Mouse (Mus musculus) kidney, adult 8-10 months (tissue): ENCODE measurements at regions not wholly inside any gene's neighbourhood (a gene's known extent, or its start where the extent isn't known, plus 50 kb on each side); places are given as distances from the start of the nearest gene placed in this dataset.

Experiments
- DNase-seq, 2 experiments: peaks; one replicate each; pipeline ENCODE4 v3.0.0; 2022

GRCm38 (mm10) chr14:100607109-100607508 is 322.6 kb upstream of the Klf12 start:
- DNase-seq: no peak

GRCm38 (mm10) chr14:100600886-100601451 is 316.5 kb upstream of the Klf12 start:
- DNase-seq: no peak

GRCm38 (mm10) chr14:100570026-100570425 is 285.5 kb upstream of the Klf12 start:
- DNase-seq: no peak

- DNase-seq: no peak
Observed at GRCm38 (mm10) chr14:100561884-100562283, 277.4 kb upstream of the Klf12 start.

- no peak for DNase-seq
Observed at GRCm38 (mm10) chr14:100558378-100558777, 273.9 kb upstream of the Klf12 start.

- DNase-seq: no peak
Observed at GRCm38 (mm10) chr14:100552466-100552865, 268.0 kb upstream of the Klf12 start.

- DNase-seq: no peak
Observed at GRCm38 (mm10) chr14:100550266-100550665, 265.8 kb upstream of the Klf12 start.

- DNase-seq: no peak
Observed at GRCm38 (mm10) chr14:100530217-100530616, 245.7 kb upstream of the Klf12 start.

GRCm38 (mm10) chr14:100529758-100530157 is 245.3 kb upstream of the Klf12 start:
- DNase-seq: no peak

GRCm38 (mm10) chr14:100509396-100509795 is 224.9 kb upstream of the Klf12 start:
- DNase-seq: no peak

GRCm38 (mm10) chr14:100508087-100508486 is 223.6 kb upstream of the Klf12 start:
- no peak for DNase-seq

- DNase-seq: no peak
Observed at GRCm38 (mm10) chr14:100507616-100508015, 223.1 kb upstream of the Klf12 start.

GRCm38 (mm10) chr14:100488837-100489236 is 204.4 kb upstream of the Klf12 start:
- DNase-seq: no peak

GRCm38 (mm10) chr14:100485489-100485888 is 201.0 kb upstream of the Klf12 start:
- DNase-seq: peak; percentile 32 to 58

GRCm38 (mm10) chr14:100484101-100484500 is 199.6 kb upstream of the Klf12 start:
- no peak for DNase-seq

GRCm38 (mm10) chr14:100477595-100478380 is 193.3 kb upstream of the Klf12 start:
- peak in 1 of 2 experiments; percentile 24 for DNase-seq

- DNase-seq: no peak
Observed at GRCm38 (mm10) chr14:100468311-100468710, 183.8 kb upstream of the Klf12 start.

GRCm38 (mm10) chr14:100462321-100462720 is 177.8 kb upstream of the Klf12 start:
- DNase-seq: peak; percentile 52 to 70

GRCm38 (mm10) chr14:100461141-100462043 is 176.9 kb upstream of the Klf12 start:
- peak; percentile 79 to 86 for DNase-seq

GRCm38 (mm10) chr14:100459601-100460290 is 175.3 kb upstream of the Klf12 start:
- DNase-seq: peak; percentile 17 to 41

- DNase-seq: peak; percentile 94 to 96
Observed at GRCm38 (mm10) chr14:100458727-100459447, 174.4 kb upstream of the Klf12 start.
